7 mouse cellular contexts compared by ENCODE assay signal in the genomic region with DNA sequence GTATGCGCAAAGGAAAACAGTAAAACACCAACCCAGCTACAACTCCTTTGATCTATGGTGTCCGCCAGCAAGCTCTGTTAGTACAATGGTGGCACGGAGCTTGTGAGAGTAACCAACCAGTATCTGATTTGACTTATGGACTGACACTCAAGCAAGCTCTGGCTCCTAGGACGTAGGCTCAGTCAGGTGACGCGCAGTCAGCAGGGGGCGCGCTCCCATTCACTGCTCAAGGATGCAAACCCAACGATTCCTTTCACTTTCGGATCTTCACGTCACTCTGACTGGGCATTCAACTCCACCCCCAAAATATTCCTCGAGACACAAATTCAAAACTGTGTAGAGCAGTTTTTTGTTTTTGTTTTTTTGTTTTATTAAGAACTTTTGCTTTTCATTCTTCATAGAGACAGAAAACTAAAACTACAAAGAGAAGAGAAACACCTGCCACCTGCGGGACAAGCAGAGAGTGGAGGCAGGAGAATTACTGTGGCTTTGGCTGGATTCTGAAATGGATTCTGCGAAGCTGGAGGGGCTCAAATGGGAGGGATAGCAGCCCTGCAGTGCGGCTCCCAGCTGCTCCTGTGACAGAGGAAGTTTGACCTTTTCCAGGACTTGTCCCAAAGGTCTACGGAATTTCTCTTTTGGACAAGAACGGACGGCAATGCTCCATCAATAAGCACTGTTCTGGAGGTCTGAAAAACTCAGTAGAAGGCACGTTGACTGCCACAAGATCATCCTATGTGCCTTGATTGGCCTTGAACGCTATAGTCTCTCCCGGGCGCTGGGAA. TPM values are rescaled to one million over a fixed set of nuclear protein-coding genes. Genes with fewer than 3 reads are reported as not detected.
DNase-seq lines count a peak whose midpoint lies in the region; ATAC-seq lines count a peak whose summit lies in the region.

No protein-coding gene starts in this region.

- intact Hi-C loops in left cerebral cortex, postnatal 14 days (cut with DNase I), result no loop called here

- no peak overlapping the region for H3K27ac ChIP-seq in intestine, embryonic 14.5 days (ENCODE audit: low read depth)

- no peaks in the 10 kb centered on the region for H3K36me3 ChIP-seq in intestine, embryonic 14.5 days (ENCODE audit: control insufficient read depth, insufficient read depth, low read length)

- H3K9me3 ChIP-seq in intestine, embryonic 14.5 days (ENCODE audit: control insufficient read depth, low read length), result no peaks in the 10 kb centered on the region

- DNase-seq in adrenal gland, adult 8-10 months, result peak; percentile 70
- DNase-seq in embryo, embryonic 11 days, result peak; percentile 80
- DNase-seq in gastrocnemius, postnatal 25 days, result peak; percentile 48
- DNase-seq in intestine, embryonic 14.5 days (ENCODE audit: low spot score), result peak; percentile 88
- peak; percentile 64 to 68 for DNase-seq in left cerebral cortex, postnatal 14 days (ENCODE audit: low spot score in 2 of 2)
- peak; percentile 66 for DNase-seq in right cerebral cortex, postnatal 14 days

- 34% methylated on average over 22 of the region's 22 CpGs for WGBS in intestine, embryonic 14.5 days

- no peak overlapping the region for H3K9ac ChIP-seq in intestine, embryonic 14.5 days (ENCODE audit: low read length)

- ATAC-seq in intestine, embryonic 14.5 days (replicated peaks; ENCODE audit: low FRiP score, low TSS enrichment, low read depth), result peak; percentile 70; the same call in 1 of the 2 replicates
- peak; percentile 99 for ATAC-seq in megakaryocyte-erythroid progenitor cell, adult 5-6 weeks (replicated peaks; ENCODE audit: low FRiP score, low TSS enrichment, poor library complexity, severe bottlenecking)

- H3K4me2 ChIP-seq in intestine, embryonic 14.5 days (ENCODE audit: low read length), result peak overlapping the region; percentile 52

- H3K4me3 ChIP-seq in intestine, embryonic 14.5 days (ENCODE audit: low read depth, low read length), result peak overlapping the region; percentile 30

- H3K4me1 ChIP-seq in intestine, embryonic 14.5 days (replicated peaks; ENCODE audit: control insufficient read depth, insufficient read depth, low read length), result no peaks in the 10 kb centered on the region

- H3K27me3 ChIP-seq in intestine, embryonic 14.5 days (replicated peaks; ENCODE audit: control insufficient read depth, insufficient read depth, low read length), result no peaks in the 10 kb centered on the region

RNA-seq across cellular contexts. Expression of a gene that starts 7.7 kb away (rescaled TPM):
- not detected for total RNA-seq in adrenal gland, adult 8-10 months (2022)
- not detected for total RNA-seq in gastrocnemius, postnatal 25 days (2021)
- not detected in 2 replicates for polyA plus RNA-seq in intestine, embryonic 14.5 days (2014; fragmentation: Nextera tagmentation; extraction: Ambion mirVana)
- total RNA-seq in left cerebral cortex, postnatal 14 days (2021), result not detected
- not detected in 2 replicates for total RNA-seq in megakaryocyte-erythroid progenitor cell, adult 5-6 weeks (2014; fragmentation: Nextera tagmentation)
- not detected in 2 replicates for total RNA-seq in megakaryocyte-erythroid progenitor cell, adult 5-6 weeks (2017)

RNA-seq across cellular contexts. Expression of a gene that starts 21.2 kb away (rescaled TPM):
- total RNA-seq in adrenal gland, adult 8-10 months (2022), result not detected
- total RNA-seq in gastrocnemius, postnatal 25 days (2021), result not detected
- not detected in 2 replicates for polyA plus RNA-seq in intestine, embryonic 14.5 days (2014; fragmentation: Nextera tagmentation; extraction: Ambion mirVana)
- not detected for total RNA-seq in left cerebral cortex, postnatal 14 days (2021)
- total RNA-seq in megakaryocyte-erythroid progenitor cell, adult 5-6 weeks (2014; fragmentation: Nextera tagmentation), result not detected in 2 replicates
- not detected in 2 replicates for total RNA-seq in megakaryocyte-erythroid progenitor cell, adult 5-6 weeks (2017)

RNA-seq across cellular contexts. Expression of a gene that starts 27.8 kb away (rescaled TPM):
- not detected for total RNA-seq in adrenal gland, adult 8-10 months (2022)
- not detected for total RNA-seq in gastrocnemius, postnatal 25 days (2021)
- polyA plus RNA-seq in intestine, embryonic 14.5 days (2014; fragmentation: Nextera tagmentation; extraction: Ambion mirVana), result not detected in 2 replicates
- not detected for total RNA-seq in left cerebral cortex, postnatal 14 days (2021)
- total RNA-seq in megakaryocyte-erythroid progenitor cell, adult 5-6 weeks (2014; fragmentation: Nextera tagmentation), result not detected in 2 replicates
- total RNA-seq in megakaryocyte-erythroid progenitor cell, adult 5-6 weeks (2017), result not detected in 2 replicates

RNA-seq across cellular contexts. Expression of a gene that starts 41.8 kb away (rescaled TPM):
- not detected for total RNA-seq in adrenal gland, adult 8-10 months (2022)
- not detected for total RNA-seq in gastrocnemius, postnatal 25 days (2021)
- polyA plus RNA-seq in intestine, embryonic 14.5 days (2014; fragmentation: Nextera tagmentation; extraction: Ambion mirVana), result not detected in 2 replicates
- total RNA-seq in left cerebral cortex, postnatal 14 days (2021), result not detected
- not detected in 2 replicates for total RNA-seq in megakaryocyte-erythroid progenitor cell, adult 5-6 weeks (2014; fragmentation: Nextera tagmentation)
- not detected in 2 replicates for total RNA-seq in megakaryocyte-erythroid progenitor cell, adult 5-6 weeks (2017)

RNA-seq across cellular contexts. Expression of a gene that starts 52.8 kb away (rescaled TPM):
- not detected for total RNA-seq in adrenal gland, adult 8-10 months (2022)
- not detected for total RNA-seq in gastrocnemius, postnatal 25 days (2021)
- polyA plus RNA-seq in intestine, embryonic 14.5 days (2014; fragmentation: Nextera tagmentation; extraction: Ambion mirVana), result not detected in 2 replicates
- not detected for total RNA-seq in left cerebral cortex, postnatal 14 days (2021)
- not detected in 2 replicates for total RNA-seq in megakaryocyte-erythroid progenitor cell, adult 5-6 weeks (2014; fragmentation: Nextera tagmentation)
- total RNA-seq in megakaryocyte-erythroid progenitor cell, adult 5-6 weeks (2017), result not detected in 2 replicates
